Mouse (Mus musculus) forebrain, embryonic 12.5 days (tissue): ENCODE data around the gene Dctn1. TPM values are rescaled to one million over a fixed set of nuclear protein-coding genes. Genes with fewer than 3 reads are reported as not detected.
A peak's percentile ranks its signal among the peaks of the same experiment; 100 is the strongest.
"Not testable (repeated sequence)": the region's sequence is repeated elsewhere in the genome, so short reads cannot be mapped to it uniquely, and the experiment has no call there.

Experiments used
- ATAC-seq: fragments of 200-750 bp; cut with Nextera tagmentation; 2 replicates; pipeline ENCODE4 v1.8.0; 2017; ENCODE audit warnings: moderate TSS enrichment; ENCODE audit not compliant: low FRiP score
- H3K27ac ChIP-seq: fragments of 300-500 bp; sonication (generic); 2 replicates; pipeline ENCODE4 v1.5.1; 2016; ENCODE audit warnings: mild to moderate bottlenecking
- H3K27me3 ChIP-seq: fragments of 300-500 bp; sonication (generic); 2 replicates; pipeline ENCODE4 v1.6.1; 2016; ENCODE audit warnings: mild to moderate bottlenecking
- H3K36me3 ChIP-seq: fragments of 300-500 bp; sonication (generic); replicated peaks from 2 replicates; pipeline ENCODE4 v1.6.1; 2016; ENCODE audit warnings: mild to moderate bottlenecking
- H3K4me1 ChIP-seq: fragments of 300-500 bp; sonication (generic); 2 replicates; pipeline ENCODE4 v1.6.1; 2016
- H3K4me2 ChIP-seq: fragments of 300-500 bp; sonication (generic); 2 replicates; pipeline ENCODE4 v1.6.1; 2016; ENCODE audit warnings: mild to moderate bottlenecking, moderate library complexity
- H3K4me3 ChIP-seq: fragments of 300-500 bp; sonication (generic); replicated peaks from 2 replicates; pipeline ENCODE4 v1.5.1; 2016; ENCODE audit warnings: mild to moderate bottlenecking
- H3K9ac ChIP-seq: fragments of 300-500 bp; sonication (generic); 2 replicates; pipeline ENCODE4 v1.6.1; 2016; ENCODE audit warnings: mild to moderate bottlenecking
- H3K9me3 ChIP-seq: fragments of 300-500 bp; sonication (generic); 2 replicates; pipeline ENCODE4 v1.6.1; 2016
- WGBS: fragments of 180-500 bp; shearing (Covaris S2); methylation state at CpG from one replicate; pipeline ENCODE4 v1.1.7; 2016; 5-methylcytosine and 5-hydroxymethylcytosine counted together
- polyA plus RNA-seq: library from polyadenylated mRNA; unstranded; fragments of >200 nt; fragmentation: Nextera tagmentation; extraction: Ambion mirVana; gene quantifications from 2 replicates; pipeline ENCODE4 v1.2.1, GENCODE M21; 2016

Dctn1 gene
- polyA plus RNA-seq, 1 experiment from 2014 or later = 128 TPM

- ATAC-seq, H3K36me3 ChIP-seq, H3K4me2 ChIP-seq, H3K9me3 ChIP-seq, H3K4me3 ChIP-seq, H3K9ac ChIP-seq, H3K27ac ChIP-seq: not testable (repeated sequence)
- 37% methylated on average over 3 of the region's 3 CpGs for WGBS
- peaks cover 38% of the 10 kb centered on the region for H3K27me3 ChIP-seq
- H3K4me1 ChIP-seq = peaks cover 31% of the 10 kb centered on the region
These were observed 6.3 kb upstream of the Dctn1 start for GRCm38 (mm10) chr6:83159456-83159855.

GRCm38 (mm10) chr6:83161442-83161841 is 4.3 kb upstream of the Dctn1 start:
- H3K36me3 ChIP-seq = no peaks in the 10 kb centered on the region
- peak overlapping the region; percentile 40 for H3K4me2 ChIP-seq
- H3K27ac ChIP-seq = no peak overlapping the region
- no peak overlapping the region for H3K9ac ChIP-seq
- H3K9me3 ChIP-seq = no peaks in the 10 kb centered on the region
- peaks cover 24% of the 10 kb centered on the region for H3K4me1 ChIP-seq
- no peak for ATAC-seq
- peak overlapping the region; percentile 27 for H3K4me3 ChIP-seq
- H3K27me3 ChIP-seq = peaks cover 38% of the 10 kb centered on the region
- 7% methylated on average over 19 of the region's 19 CpGs for WGBS

GRCm38 (mm10) chr6:83161921-83162641 is 3.6 kb upstream of the Dctn1 start:
- Histone ChIP-seq H3K4me2 (peak overlapping the region; percentile 40), H3K27ac (no peak overlapping the region), H3K27me3 (peaks cover 38% of the 10 kb centered on the region), H3K4me1 (peaks cover 28% of the 10 kb centered on the region), H3K9me3 (no peaks in the 10 kb centered on the region), H3K36me3 (no peaks in the 10 kb centered on the region), H3K4me3 (peak overlapping the region; percentile 27), H3K9ac (0 out of 2 replicates have a peak overlapping the region, but pooled peaks have one; percentile 22)
- ATAC-seq = no peak
- under 1% methylated on average over 49 of the region's 49 CpGs for WGBS

DNA sequence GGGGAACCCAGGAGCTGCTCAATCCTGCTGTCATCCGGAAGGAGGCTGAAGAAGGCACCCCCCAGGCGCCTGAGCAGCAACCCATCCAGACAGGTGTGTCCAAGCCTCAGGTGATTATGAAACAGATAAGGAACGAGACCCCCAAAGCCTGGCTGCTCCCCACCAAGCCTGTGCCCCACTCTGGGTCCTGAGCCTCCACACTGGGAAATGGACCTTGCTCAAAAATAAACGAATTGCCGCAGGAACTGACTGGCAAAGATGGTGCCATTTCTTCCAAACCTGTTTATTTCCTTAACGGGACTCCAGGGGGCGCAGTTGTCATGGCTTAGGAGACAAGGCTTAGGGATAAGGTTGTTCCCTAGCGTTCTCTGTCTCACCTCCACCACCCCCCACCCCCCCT is 3.0 kb upstream of the Dctn1 start:
- Histone ChIP-seq H3K4me2 (peak overlapping the region; percentile 40), H3K9ac (no peak overlapping the region)

DNA sequence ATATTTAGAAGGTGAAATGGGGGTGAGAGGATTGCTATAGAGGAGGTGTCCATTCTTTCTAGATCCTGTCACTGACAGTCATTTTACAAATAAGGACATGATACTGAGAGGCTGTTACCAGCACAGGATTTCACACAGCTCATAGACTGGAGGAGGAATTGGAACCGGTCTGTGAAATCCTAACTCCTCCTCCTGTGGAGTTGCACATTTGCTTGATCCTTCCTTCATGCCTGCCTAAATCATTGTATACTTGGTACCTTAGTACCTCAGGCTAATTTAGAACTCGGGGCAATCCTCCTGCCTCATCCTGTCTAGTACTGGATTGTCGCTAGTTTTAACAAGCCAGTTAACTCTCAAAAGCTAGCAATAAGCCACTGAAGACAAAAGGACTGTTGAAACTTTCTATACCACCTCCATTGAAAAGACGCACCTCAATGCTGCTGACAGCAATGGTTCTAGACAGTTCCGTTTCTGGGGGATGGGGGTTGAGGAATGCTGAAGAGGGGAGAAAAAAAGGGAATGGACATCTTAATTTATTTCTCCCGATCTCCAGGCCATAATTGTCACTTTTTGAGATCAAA is 604 bp upstream of the Dctn1 start:
- H3K4me3 ChIP-seq = peak overlapping the region; percentile 79
- peak overlapping the region; percentile 56; the same call in 1 of the 2 replicates for H3K27ac ChIP-seq
- H3K36me3 ChIP-seq = no peaks in the 10 kb centered on the region
- 7% methylated on average over 6 of the region's 6 CpGs for WGBS
- no peaks in the 10 kb centered on the region for H3K9me3 ChIP-seq
- peaks cover 37% of the 10 kb centered on the region for H3K4me1 ChIP-seq
- peak; percentile 18 for ATAC-seq
- H3K27me3 ChIP-seq = peaks cover 34% of the 10 kb centered on the region
- H3K9ac ChIP-seq = peak overlapping the region; percentile 87
- H3K4me2 ChIP-seq = peak overlapping the region; percentile 73

More for the DNA sequence above, 3.0 kb upstream of the Dctn1 start:
- H3K4me3 ChIP-seq = peak overlapping the region; percentile 27
- no peaks in the 10 kb centered on the region for H3K9me3 ChIP-seq
- H3K4me1 ChIP-seq = peaks cover 34% of the 10 kb centered on the region
- peaks cover 38% of the 10 kb centered on the region for H3K27me3 ChIP-seq
- no peak overlapping the region for H3K27ac ChIP-seq
- WGBS = 2% methylated on average over 8 of the region's 8 CpGs
- no peaks in the 10 kb centered on the region for H3K36me3 ChIP-seq
- no peak for ATAC-seq

- Histone ChIP-seq H3K9ac (peak overlapping the region; percentile 87), H3K27ac (peak overlapping the region; percentile 82), H3K4me1 (peaks cover 42% of the 10 kb centered on the region), H3K4me2 (peak overlapping the region; percentile 73), H3K36me3 (no peaks in the 10 kb centered on the region), H3K9me3 (no peaks in the 10 kb centered on the region), H3K27me3 (peaks cover 23% of the 10 kb centered on the region), H3K4me3 (peak overlapping the region; percentile 79)
- under 1% methylated on average over 12 of the region's 12 CpGs for WGBS
- ATAC-seq = no peak
These were observed 517 bp downstream of the Dctn1 start for GRCm38 (mm10) chr6:83166243-83166630.

GRCm38 (mm10) chr6:83169872-83170271 is 4.2 kb downstream of the Dctn1 start:
- Histone ChIP-seq H3K36me3 (0 out of 2 replicates have a peak, but pooled peaks cover 6% of the 10 kb centered on the region), H3K4me1 (peaks cover 37% of the 10 kb centered on the region), H3K27ac (no peak overlapping the region), H3K4me3 (no peak overlapping the region), H3K9ac (no peak overlapping the region), H3K9me3 (no peaks in the 10 kb centered on the region), H3K4me2 (no peak overlapping the region), H3K27me3 (no peaks in the 10 kb centered on the region)
- ATAC-seq = no peak
- WGBS = 91% methylated on average over 5 of the region's 5 CpGs

DNA sequence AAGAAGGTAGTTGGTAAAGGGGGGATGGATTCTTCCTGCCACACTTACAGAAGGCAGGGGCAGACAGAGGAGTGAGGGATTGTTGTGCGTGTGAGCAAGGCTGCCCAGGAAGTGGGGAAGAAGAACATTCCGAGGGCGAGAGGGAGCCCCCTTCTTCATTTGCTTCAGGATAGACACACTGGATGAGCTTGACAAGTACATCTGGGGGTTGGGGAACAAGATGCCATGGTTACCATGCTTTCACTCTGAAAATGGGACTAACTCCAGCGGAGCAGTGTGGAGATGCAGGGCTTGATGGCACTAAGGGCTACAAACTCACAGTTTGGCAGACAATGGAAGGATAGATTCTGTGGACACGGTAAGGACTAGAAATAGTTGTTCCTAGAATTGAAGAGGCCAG is 5.3 kb downstream of the Dctn1 start:
- Histone ChIP-seq H3K36me3 (0 out of 2 replicates have a peak, but pooled peaks cover 6% of the 10 kb centered on the region), H3K4me1 (peaks cover 32% of the 10 kb centered on the region), H3K9me3 (no peaks in the 10 kb centered on the region), H3K9ac (no peak overlapping the region), H3K27ac (no peak overlapping the region), H3K27me3 (no peaks in the 10 kb centered on the region), H3K4me3 (no peak overlapping the region), H3K4me2 (no peak overlapping the region)
- no peak for ATAC-seq
- 85% methylated on average over 5 of the region's 5 CpGs for WGBS

DNA sequence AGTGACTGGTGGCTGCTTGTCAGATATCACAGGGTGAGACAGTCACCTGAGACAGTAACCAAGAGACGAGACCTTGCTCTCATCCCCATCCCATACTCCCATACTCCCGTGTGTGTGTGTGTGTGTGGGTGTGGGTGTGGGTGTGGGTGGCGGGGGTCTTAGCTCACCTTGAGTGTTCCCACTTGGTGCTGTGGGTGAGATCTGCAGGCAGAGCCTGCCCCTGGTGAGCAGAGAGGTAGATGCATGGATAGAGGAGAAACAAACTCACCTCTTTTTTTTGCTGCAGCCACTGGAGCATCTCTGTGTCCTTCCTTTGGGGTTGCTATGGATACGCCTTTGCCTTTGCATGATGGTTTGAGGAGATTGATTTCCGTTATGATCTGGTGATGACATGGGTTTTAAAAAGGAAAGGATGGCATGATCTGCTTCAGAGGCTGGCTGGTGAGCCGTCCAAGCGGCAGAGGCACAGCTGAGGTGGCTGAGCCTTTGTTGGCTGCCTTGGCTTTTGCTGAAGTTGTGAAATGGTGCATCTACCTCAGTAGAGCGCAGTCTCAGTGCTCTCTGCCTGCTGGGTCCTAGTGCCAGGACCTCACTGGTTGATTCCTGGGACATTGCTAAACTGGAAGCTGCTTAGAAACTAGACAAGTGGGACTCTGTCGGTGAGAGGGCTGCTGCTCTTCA is 6.7 kb downstream of the Dctn1 start:
- ATAC-seq = no peak
- peak overlapping the region; percentile 3; the same call in 1 of the 2 replicates for H3K4me2 ChIP-seq
- 54% methylated on average over 9 of the region's 9 CpGs for WGBS
- no peak overlapping the region for H3K9ac ChIP-seq
- peaks cover 19% of the 10 kb centered on the region for H3K4me1 ChIP-seq
- H3K36me3 ChIP-seq = 0 out of 2 replicates have a peak, but pooled peaks cover 6% of the 10 kb centered on the region
- no peaks in the 10 kb centered on the region for H3K9me3 ChIP-seq
- no peaks in the 10 kb centered on the region for H3K27me3 ChIP-seq
- H3K27ac ChIP-seq = peak overlapping the region; percentile 26
- 0 out of 2 replicates have a peak overlapping the region, but pooled peaks have one; percentile 10 for H3K4me3 ChIP-seq

DNA sequence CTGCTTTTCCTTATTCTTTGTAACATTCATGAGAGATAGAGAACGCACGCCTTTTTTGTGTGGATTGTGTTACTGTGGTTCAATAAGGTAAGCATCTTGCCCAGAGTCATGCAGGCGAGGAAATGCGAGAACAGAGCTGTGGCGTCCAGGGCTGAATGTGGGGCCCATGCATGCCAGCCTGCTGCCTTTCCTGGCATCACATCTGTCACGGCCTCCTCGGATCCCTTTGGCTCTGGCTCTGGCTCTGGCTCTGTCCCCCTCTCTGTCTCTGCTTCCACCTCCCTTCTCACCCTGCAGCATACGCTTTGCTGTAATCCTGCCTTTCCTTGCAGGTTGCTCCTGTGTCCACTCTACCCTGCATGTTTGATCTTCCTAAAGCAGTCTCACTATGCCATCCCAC is 10.3 kb downstream of the Dctn1 start:
- Histone ChIP-seq H3K36me3 (0 out of 2 replicates have a peak, but pooled peaks cover 6% of the 10 kb centered on the region), H3K4me2 (no peak overlapping the region), H3K9me3 (no peaks in the 10 kb centered on the region), H3K4me3 (no peak overlapping the region), H3K9ac (no peak overlapping the region), H3K27me3 (no peaks in the 10 kb centered on the region), H3K27ac (no peak overlapping the region), H3K4me1 (peaks cover 26% of the 10 kb centered on the region)
- 88% methylated on average over 8 of the region's 8 CpGs for WGBS
- ATAC-seq = no peak

DNA sequence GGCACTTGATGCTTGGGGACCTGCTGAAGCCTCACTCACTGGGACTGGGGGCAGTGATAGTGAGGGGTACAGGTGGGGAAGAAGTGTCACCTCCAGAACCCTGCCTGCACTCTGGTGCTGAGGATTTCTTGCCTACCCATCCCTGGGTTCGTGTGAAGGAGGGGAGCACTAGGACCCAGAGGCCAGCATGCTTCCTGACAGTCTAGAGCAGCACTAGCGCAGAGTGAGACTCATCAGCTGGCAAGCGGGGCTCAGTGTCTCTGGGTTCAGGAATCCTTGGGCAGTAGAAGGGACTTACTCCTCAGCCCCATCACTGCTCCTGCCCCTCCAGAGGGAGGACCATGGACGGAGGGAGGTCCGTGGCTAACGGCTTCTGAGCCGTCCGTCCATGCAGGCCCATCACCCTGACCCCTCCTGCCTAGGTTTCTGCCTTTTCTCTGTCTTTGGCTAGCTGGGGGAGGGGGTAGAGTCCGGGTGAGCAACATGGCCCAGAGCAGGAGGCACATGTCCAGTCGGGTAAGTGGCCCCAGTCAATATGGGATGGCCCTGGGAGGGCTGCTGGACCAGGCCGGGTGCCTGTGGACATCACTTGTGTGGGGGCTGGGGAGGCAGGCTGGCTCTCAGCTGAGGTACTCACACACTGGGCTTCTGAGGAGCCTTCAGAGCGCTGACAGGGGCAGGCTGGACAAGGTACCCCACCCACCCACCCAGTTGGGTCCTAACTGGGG is 13.8 kb downstream of the Dctn1 start:
- Histone ChIP-seq H3K27ac (no peak overlapping the region), H3K4me2 (peak overlapping the region; percentile 62), H3K4me1 (peaks cover 16% of the 10 kb centered on the region), H3K27me3 (no peaks in the 10 kb centered on the region), H3K36me3 (peaks cover 22% of the 10 kb centered on the region), H3K9ac (peak overlapping the region; percentile 61), H3K9me3 (no peaks in the 10 kb centered on the region), H3K4me3 (peak overlapping the region; percentile 37)
- 15% methylated on average over 12 of the region's 12 CpGs for WGBS
- peak; percentile 76 for ATAC-seq

DNA sequence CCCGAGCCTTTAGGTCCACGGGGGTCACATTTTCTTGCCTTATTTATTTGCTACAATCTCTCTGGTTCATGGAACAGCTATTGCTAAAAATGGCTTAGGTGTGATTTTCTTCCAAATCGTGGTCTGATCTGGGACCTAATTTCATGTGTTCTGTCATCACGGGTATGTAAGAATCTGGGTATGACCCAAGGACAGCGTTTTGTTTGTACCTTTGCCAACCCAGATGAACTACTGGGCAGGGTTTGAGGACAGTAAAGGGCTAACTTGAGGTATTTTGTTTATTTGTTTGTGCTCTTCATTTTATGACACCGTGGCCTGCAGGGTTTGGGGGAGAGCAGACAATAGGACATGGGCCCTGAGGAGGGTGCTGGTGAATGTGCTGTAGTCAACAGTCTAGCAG is 14.9 kb downstream of the Dctn1 start:
- 87% methylated on average over 6 of the region's 6 CpGs for WGBS
- no peak overlapping the region; the same call in 1 of the 2 replicates for H3K9ac ChIP-seq
- no peak for ATAC-seq
- H3K27ac ChIP-seq = no peak overlapping the region
- no peaks in the 10 kb centered on the region for H3K27me3 ChIP-seq
- H3K36me3 ChIP-seq = peaks cover 24% of the 10 kb centered on the region
- H3K4me1 ChIP-seq = peaks cover 23% of the 10 kb centered on the region
- no peak overlapping the region for H3K4me2 ChIP-seq
- no peak overlapping the region for H3K4me3 ChIP-seq
- no peaks in the 10 kb centered on the region for H3K9me3 ChIP-seq
